Mouse (Mus musculus) forebrain, embryonic 12.5 days (tissue): ENCODE data around the gene Zfp839. TPM values are rescaled to one million over a fixed set of nuclear protein-coding genes. Genes with fewer than 3 reads are reported as not detected.

ENCODE experiments used
- ATAC-seq: fragments of 200-750 bp; cut with Nextera tagmentation; 2 replicates; pipeline ENCODE4 v1.8.0; 2017; ENCODE audit warnings: moderate TSS enrichment; ENCODE audit not compliant: low FRiP score
- H3K27ac ChIP-seq: fragments of 300-500 bp; sonication (generic); 2 replicates; pipeline ENCODE4 v1.5.1; 2016; ENCODE audit warnings: mild to moderate bottlenecking
- H3K27me3 ChIP-seq: fragments of 300-500 bp; sonication (generic); 2 replicates; pipeline ENCODE4 v1.6.1; 2016; ENCODE audit warnings: mild to moderate bottlenecking
- H3K36me3 ChIP-seq: fragments of 300-500 bp; sonication (generic); replicated peaks from 2 replicates; pipeline ENCODE4 v1.6.1; 2016; ENCODE audit warnings: mild to moderate bottlenecking
- H3K4me1 ChIP-seq: fragments of 300-500 bp; sonication (generic); 2 replicates; pipeline ENCODE4 v1.6.1; 2016
- H3K4me2 ChIP-seq: fragments of 300-500 bp; sonication (generic); 2 replicates; pipeline ENCODE4 v1.6.1; 2016; ENCODE audit warnings: mild to moderate bottlenecking, moderate library complexity
- H3K4me3 ChIP-seq: fragments of 300-500 bp; sonication (generic); replicated peaks from 2 replicates; pipeline ENCODE4 v1.5.1; 2016; ENCODE audit warnings: mild to moderate bottlenecking
- H3K9ac ChIP-seq: fragments of 300-500 bp; sonication (generic); 2 replicates; pipeline ENCODE4 v1.6.1; 2016; ENCODE audit warnings: mild to moderate bottlenecking
- H3K9me3 ChIP-seq: fragments of 300-500 bp; sonication (generic); 2 replicates; pipeline ENCODE4 v1.6.1; 2016
- WGBS: fragments of 180-500 bp; shearing (Covaris S2); methylation state at CpG from one replicate; pipeline ENCODE4 v1.1.7; 2016; 5-methylcytosine and 5-hydroxymethylcytosine counted together
- polyA plus RNA-seq: library from polyadenylated mRNA; unstranded; fragments of >200 nt; fragmentation: Nextera tagmentation; extraction: Ambion mirVana; gene quantifications from 2 replicates; pipeline ENCODE4 v1.2.1, GENCODE M21; 2016

Gene Zfp839
- 4.8 and 5.0 TPM in 2 replicates for polyA plus RNA-seq

DNA sequence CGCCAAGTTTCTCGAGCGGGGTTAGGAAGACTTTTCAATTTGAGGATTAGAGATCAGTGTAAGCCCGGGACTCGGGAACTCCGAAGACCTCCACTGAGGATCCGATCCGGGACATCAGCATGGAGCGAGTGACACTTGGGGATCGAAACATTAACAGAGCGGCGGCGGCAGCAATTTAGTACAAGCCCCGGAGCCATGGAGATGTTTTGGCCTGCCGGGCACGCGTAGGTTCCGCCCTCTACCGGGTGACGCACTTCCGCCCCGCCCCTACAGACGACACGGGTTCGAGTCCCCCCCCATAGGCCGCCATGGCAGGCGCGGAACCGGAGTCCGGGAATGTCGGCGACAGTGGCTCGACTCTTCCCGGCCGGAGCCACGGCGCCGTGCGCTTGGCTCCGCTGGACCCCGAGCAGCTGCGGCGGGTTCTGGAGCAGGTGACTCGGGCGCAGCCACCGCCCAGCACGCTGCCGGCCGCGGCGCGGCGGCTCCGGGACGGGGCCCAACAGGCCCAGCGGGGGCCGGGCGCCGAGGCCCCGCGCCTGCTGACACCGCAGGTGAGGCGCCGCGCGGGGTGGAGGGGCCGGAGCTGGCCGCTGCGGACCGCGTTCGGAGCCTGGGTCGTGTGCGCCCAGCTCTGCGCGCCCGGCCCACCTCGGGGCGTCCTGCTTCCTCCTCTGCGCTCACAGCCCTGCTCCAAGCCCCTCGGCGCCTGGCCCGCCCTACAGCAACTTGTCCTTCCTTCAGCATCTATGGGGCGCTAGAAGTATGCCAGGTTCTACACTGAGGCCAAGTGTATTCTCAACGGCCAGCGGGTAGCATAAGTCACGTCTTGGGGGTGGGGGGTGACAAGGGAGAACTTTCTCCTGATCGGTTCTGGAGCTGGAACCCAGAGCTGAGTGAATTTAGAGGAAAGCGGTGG is at the start of gene Zfp839:
TSS of gene Zfp839 (plus strand) at position 244 of the 919 bp plus-strand sequence.
- ATAC-seq, result peak; percentile 81
- H3K4me1 ChIP-seq, result peaks cover 29% of the 10 kb centered on the region
- H3K9me3 ChIP-seq, result no peaks in the 10 kb centered on the region
- H3K27ac ChIP-seq, result peak within 1 kb of the TSS; percentile 67; the same call in 1 of the 2 replicates
- peak within 1 kb of the TSS; percentile 96 for H3K4me3 ChIP-seq
- H3K27me3 ChIP-seq, result peaks cover 29% of the 10 kb centered on the region
- H3K36me3 ChIP-seq, result peaks cover 3% of the 10 kb centered on the region; the same call in 1 of the 2 replicates
- peak within 1 kb of the TSS; percentile 70 for H3K4me2 ChIP-seq
- WGBS, result under 1% methylated on average over 75 of the region's 89 CpGs
- peak within 1 kb of the TSS; percentile 90 for H3K9ac ChIP-seq

GRCm38 (mm10) chr12:110801876-110802464 is 48.1 kb upstream of the Zfp839 start:
- H3K4me3 ChIP-seq, result no peak overlapping the region
- no peak overlapping the region for H3K4me2 ChIP-seq
- H3K4me1 ChIP-seq, result peaks cover 13% of the 10 kb centered on the region
- H3K36me3 ChIP-seq, result peaks cover 13% of the 10 kb centered on the region
- no peak for ATAC-seq
- H3K27ac ChIP-seq, result no peak overlapping the region
- WGBS, result 89% methylated on average over 10 of the region's 10 CpGs
- no peaks in the 10 kb centered on the region for H3K27me3 ChIP-seq
- H3K9me3 ChIP-seq, result no peaks in the 10 kb centered on the region
- H3K9ac ChIP-seq, result no peak overlapping the region

DNA sequence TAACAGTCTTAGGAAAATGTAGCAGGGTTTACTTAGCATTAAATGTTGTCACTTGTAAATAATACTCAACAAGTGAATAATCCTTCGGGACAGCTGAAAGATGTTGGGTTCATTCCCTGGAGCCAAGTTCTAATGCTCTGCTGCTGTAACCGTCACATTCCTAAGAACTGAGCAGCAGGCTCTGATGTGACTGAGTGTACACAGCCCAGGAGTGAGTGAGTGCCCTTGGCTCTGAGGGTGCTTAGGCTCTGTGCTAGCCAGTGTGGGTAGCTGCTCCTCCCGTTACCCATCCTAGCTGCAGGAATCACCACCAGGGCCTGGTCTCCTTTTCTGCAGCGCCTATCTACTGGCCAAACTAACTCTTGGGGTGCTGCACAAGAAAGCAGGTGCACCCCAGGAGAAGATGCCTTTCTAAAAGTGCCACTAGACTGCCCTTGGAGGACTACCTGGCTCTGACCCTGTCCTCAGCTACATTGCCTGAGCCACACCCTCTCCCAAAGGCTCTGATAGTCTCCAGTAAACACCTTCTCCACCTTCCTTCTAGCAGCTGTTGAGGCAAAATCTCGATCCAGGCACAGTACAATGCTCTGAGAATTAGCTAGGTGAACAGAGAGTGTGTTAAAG is 47.3 kb upstream of the Zfp839 start:
- H3K4me2 ChIP-seq, result no peak overlapping the region
- ATAC-seq, result no peak
- WGBS, result 90% methylated on average over 5 of the region's 5 CpGs
- H3K4me3 ChIP-seq, result no peak overlapping the region
- no peak overlapping the region for H3K27ac ChIP-seq
- peaks cover 19% of the 10 kb centered on the region for H3K36me3 ChIP-seq
- H3K9me3 ChIP-seq, result no peaks in the 10 kb centered on the region
- no peak overlapping the region for H3K9ac ChIP-seq
- no peaks in the 10 kb centered on the region for H3K27me3 ChIP-seq
- peaks cover 13% of the 10 kb centered on the region for H3K4me1 ChIP-seq

GRCm38 (mm10) chr12:110804261-110804660 is 45.8 kb upstream of the Zfp839 start:
- no peaks in the 10 kb centered on the region for H3K27me3 ChIP-seq
- H3K4me3 ChIP-seq, result no peak overlapping the region
- peaks cover 26% of the 10 kb centered on the region for H3K4me1 ChIP-seq
- no peak overlapping the region for H3K4me2 ChIP-seq
- no peaks in the 10 kb centered on the region for H3K9me3 ChIP-seq
- peaks cover 23% of the 10 kb centered on the region for H3K36me3 ChIP-seq
- H3K9ac ChIP-seq, result no peak overlapping the region
- ATAC-seq, result peak; percentile 74; the same call in 1 of the 2 replicates
- 26% methylated on average over 10 of the region's 10 CpGs for whole genome bisulfite sequencing
- H3K27ac ChIP-seq, result peak overlapping the region; percentile 33; the same call in 1 of the 2 replicates

- H3K9me3 ChIP-seq, result no peaks in the 10 kb centered on the region
- H3K4me1 ChIP-seq, result peaks cover 26% of the 10 kb centered on the region
- H3K27ac ChIP-seq, result no peak overlapping the region
- H3K4me3 ChIP-seq, result no peak overlapping the region
- no peak for ATAC-seq
- no peaks in the 10 kb centered on the region for H3K27me3 ChIP-seq
- H3K36me3 ChIP-seq, result peaks cover 42% of the 10 kb centered on the region
- 68% methylated on average over 3 of the region's 3 CpGs for WGBS
- no peak overlapping the region for H3K4me2 ChIP-seq
- no peak overlapping the region for H3K9ac ChIP-seq
Measured at GRCm38 (mm10) chr12:110806301-110806970, 43.6 kb upstream of the Zfp839 start.

- H3K9ac ChIP-seq, result no peak overlapping the region
- 0 out of 2 replicates have a peak, but pooled peaks have one; percentile 39 for ATAC-seq
- no peak overlapping the region for H3K4me2 ChIP-seq
- 0 out of 2 replicates have a peak overlapping the region, but pooled peaks have one; percentile 36 for H3K27ac ChIP-seq
- no peak overlapping the region for H3K4me3 ChIP-seq
- H3K4me1 ChIP-seq, result peaks cover 21% of the 10 kb centered on the region
- no peaks in the 10 kb centered on the region for H3K27me3 ChIP-seq
- peaks cover 51% of the 10 kb centered on the region for H3K36me3 ChIP-seq
- WGBS, result 15% methylated on average over 10 of the region's 10 CpGs
- no peaks in the 10 kb centered on the region for H3K9me3 ChIP-seq
Measured at GRCm38 (mm10) chr12:110808430-110808829, 41.6 kb upstream of the Zfp839 start.

GRCm38 (mm10) chr12:110808848-110809247 is 41.2 kb upstream of the Zfp839 start:
- Histone ChIP-seq H3K36me3 (peaks cover 52% of the 10 kb centered on the region), H3K4me2 (no peak overlapping the region), H3K4me3 (no peak overlapping the region), H3K27ac (no peak overlapping the region), H3K9ac (no peak overlapping the region), H3K9me3 (no peaks in the 10 kb centered on the region), H3K27me3 (no peaks in the 10 kb centered on the region), H3K4me1 (peaks cover 21% of the 10 kb centered on the region)
- 81% methylated on average over 5 of the region's 5 CpGs for WGBS
- ATAC-seq, result no peak

DNA sequence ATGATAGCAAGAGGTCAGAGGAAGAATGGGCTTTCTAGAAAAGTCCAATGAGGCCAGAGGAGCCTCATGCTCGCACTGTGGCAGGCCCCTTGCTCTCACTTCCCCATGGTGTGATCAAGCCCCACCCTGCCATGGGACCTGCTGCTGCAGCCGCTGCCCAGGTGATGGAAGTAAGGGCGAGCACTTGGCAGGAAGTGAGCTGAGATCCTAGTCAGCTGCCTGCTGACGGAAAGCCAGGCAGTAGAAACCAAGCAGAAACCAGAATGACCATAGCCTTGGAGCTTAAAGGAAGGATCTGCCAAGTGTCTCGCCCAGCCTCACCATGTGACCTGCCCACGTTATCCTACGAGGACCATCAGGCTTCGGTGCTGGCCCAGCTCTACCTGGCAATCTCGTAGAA is 36.9 kb upstream of the Zfp839 start:
- Histone ChIP-seq H3K27me3 (no peaks in the 10 kb centered on the region), H3K27ac (no peak overlapping the region)
- ATAC-seq, result no peak

DNA sequence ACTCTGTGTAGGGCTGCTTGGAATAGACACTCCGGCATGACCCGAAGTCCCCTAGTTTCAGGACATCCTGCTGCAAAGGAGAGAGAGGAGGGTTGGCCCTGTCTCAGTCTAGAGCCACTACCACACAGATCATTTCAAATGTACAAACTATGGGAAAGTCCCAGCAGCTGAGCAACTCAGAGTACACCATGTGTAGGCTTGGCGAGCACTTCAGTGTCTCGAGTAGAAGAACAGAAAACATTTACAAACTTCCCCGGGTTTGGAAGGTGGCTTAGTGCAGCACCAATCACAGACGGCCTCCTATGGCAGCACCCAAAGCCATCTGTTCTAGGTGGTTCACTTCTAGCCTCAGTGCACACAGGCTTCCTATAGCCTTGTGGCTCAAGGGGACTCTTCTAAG is 36.4 kb upstream of the Zfp839 start:
- peaks cover 4% of the 10 kb centered on the region for H3K4me1 ChIP-seq
- no peak overlapping the region for H3K27ac ChIP-seq
- no peak overlapping the region for H3K4me3 ChIP-seq
- no peaks in the 10 kb centered on the region for H3K9me3 ChIP-seq
- 95% methylated on average over 6 of the region's 6 CpGs for WGBS
- peaks cover 33% of the 10 kb centered on the region for H3K36me3 ChIP-seq
- no peak overlapping the region for H3K9ac ChIP-seq
- H3K27me3 ChIP-seq, result no peaks in the 10 kb centered on the region
- H3K4me2 ChIP-seq, result no peak overlapping the region
- no peak for ATAC-seq

More for the DNA sequence above, 36.9 kb upstream of the Zfp839 start:
- Histone ChIP-seq H3K4me2 (no peak overlapping the region), H3K4me1 (peaks cover 9% of the 10 kb centered on the region), H3K9ac (no peak overlapping the region), H3K36me3 (peaks cover 33% of the 10 kb centered on the region), H3K9me3 (no peaks in the 10 kb centered on the region), H3K4me3 (no peak overlapping the region)
- WGBS, result 91% methylated on average over 9 of the region's 9 CpGs

GRCm38 (mm10) chr12:110814924-110815323 is 35.1 kb upstream of the Zfp839 start:
- no peak overlapping the region for H3K9ac ChIP-seq
- no peaks in the 10 kb centered on the region for H3K27me3 ChIP-seq
- H3K4me1 ChIP-seq, result no peaks in the 10 kb centered on the region
- H3K36me3 ChIP-seq, result peaks cover 26% of the 10 kb centered on the region
- no peaks in the 10 kb centered on the region for H3K9me3 ChIP-seq
- H3K4me2 ChIP-seq, result no peak overlapping the region
- no peak overlapping the region for H3K27ac ChIP-seq
- no peak for ATAC-seq
- 82% methylated on average over 17 of the region's 17 CpGs for WGBS
- H3K4me3 ChIP-seq, result no peak overlapping the region

GRCm38 (mm10) chr12:110816833-110817232 is 33.2 kb upstream of the Zfp839 start:
- Histone ChIP-seq H3K27ac (no peak overlapping the region), H3K36me3 (peaks cover 13% of the 10 kb centered on the region), H3K4me1 (no peaks in the 10 kb centered on the region), H3K9me3 (no peaks in the 10 kb centered on the region), H3K9ac (no peak overlapping the region), H3K4me3 (no peak overlapping the region), H3K27me3 (no peaks in the 10 kb centered on the region), H3K4me2 (no peak overlapping the region)
- 92% methylated on average over 2 of the region's 2 CpGs for WGBS
- no peak for ATAC-seq

- Histone ChIP-seq H3K4me1 (no peaks in the 10 kb centered on the region), H3K36me3 (no peaks in the 10 kb centered on the region), H3K9ac (no peak overlapping the region), H3K27me3 (no peaks in the 10 kb centered on the region), H3K9me3 (no peaks in the 10 kb centered on the region), H3K27ac (no peak overlapping the region), H3K4me2 (no peak overlapping the region), H3K4me3 (no peak overlapping the region)
- ATAC-seq, result no peak
- WGBS, result 80% methylated on average over 8 of the region's 8 CpGs
Measured at GRCm38 (mm10) chr12:110819367-110819766, 30.7 kb upstream of the Zfp839 start.
